Mouse (Mus musculus) A20 (cell line): ENCODE results near the gene Foxf1.

Experiments
- DNase-seq: peaks from one replicate; pipeline ENCODE4 v3.0.0-alpha.2; 2011; ENCODE audit warnings: low read depth, low spot score

Gene Foxf1

GRCm38 (mm10) chr8:121129265-121129940 lies 45.2 kb downstream of the Foxf1 start:
- DNase-seq = peak; percentile 73

GRCm38 (mm10) chr8:121130522-121130921 lies 46.3 kb downstream of the Foxf1 start:
- DNase-seq = peak; percentile 60

- DNase-seq = no peak
Measured at GRCm38 (mm10) chr8:121132961-121133513, 48.9 kb downstream of the Foxf1 start.

- no peak for DNase-seq
Measured at GRCm38 (mm10) chr8:121134102-121134501, 49.9 kb downstream of the Foxf1 start.

GRCm38 (mm10) chr8:121134512-121134911 lies 50.3 kb downstream of the Foxf1 start:
- no peak for DNase-seq

- no peak for DNase-seq
Measured at GRCm38 (mm10) chr8:121136856-121137255, 52.7 kb downstream of the Foxf1 start.
